Mouse (Mus musculus) intestine, embryonic 15.5 days (tissue): ENCODE data around the gene Apobec3. TPM values are rescaled to one million over a fixed set of nuclear protein-coding genes. Genes with fewer than 3 reads are reported as not detected.
"Not testable (repeated sequence)": the region's sequence is repeated elsewhere in the genome, so short reads cannot be mapped to it uniquely, and the experiment has no call there.

ENCODE experiments used
- ATAC-seq: fragments of 200-750 bp; cut with Nextera tagmentation; 2 replicates; pipeline ENCODE4 v1.8.0; 2017; ENCODE audit warnings: moderate TSS enrichment, moderate library complexity
- H3K27ac ChIP-seq: fragments of 300-500 bp; sonication (generic); 2 replicates; pipeline ENCODE4 v1.5.1; 2015; ENCODE audit warnings: mild to moderate bottlenecking, inconsistent platforms
- H3K27me3 ChIP-seq: fragments of 300-500 bp; sonication (generic); replicated peaks from 2 replicates; pipeline ENCODE4 v1.6.1; 2015; ENCODE audit warnings: inconsistent platforms
- H3K36me3 ChIP-seq: fragments of 300-500 bp; sonication (generic); 2 replicates; pipeline ENCODE4 v1.6.1; 2015; ENCODE audit warnings: inconsistent platforms
- H3K4me1 ChIP-seq: fragments of 300-500 bp; sonication (generic); replicated peaks from 2 replicates; pipeline ENCODE4 v1.6.1; 2015; ENCODE audit warnings: inconsistent platforms
- H3K4me2 ChIP-seq: fragments of 300-500 bp; sonication (generic); replicated peaks from 2 replicates; pipeline ENCODE4 v1.6.1; 2015; ENCODE audit warnings: mild to moderate bottlenecking, inconsistent platforms
- H3K4me3 ChIP-seq: fragments of 300-500 bp; sonication (generic); replicated peaks from 2 replicates; pipeline ENCODE4 v1.5.1; 2015; ENCODE audit warnings: inconsistent platforms
- H3K9ac ChIP-seq: fragments of 300-500 bp; sonication (generic); 2 replicates; pipeline ENCODE4 v1.6.1; 2015; ENCODE audit warnings: inconsistent platforms
- H3K9me3 ChIP-seq: fragments of 300-500 bp; sonication (generic); 2 replicates; pipeline ENCODE4 v1.6.1; 2016; ENCODE audit warnings: inconsistent platforms
- WGBS: fragments of 180-500 bp; shearing (Covaris S2); methylation state at CpG from one replicate; pipeline ENCODE4 v1.1.7; 2015; 5-methylcytosine and 5-hydroxymethylcytosine counted together
- polyA plus RNA-seq: library from polyadenylated mRNA; unstranded; fragments of >200 nt; fragmentation: Nextera tagmentation; extraction: Ambion mirVana; gene quantifications from 2 replicates; pipeline ENCODE4 v1.2.1, GENCODE M21; 2015

The Apobec3 gene
- polyA plus RNA-seq, 1 experiment from 2014 or later, result 13.1 TPM

- Histone ChIP-seq H3K9me3 (no peaks in the 10 kb centered on the region), H3K4me3 (no peak overlapping the region), H3K4me1 (no peaks in the 10 kb centered on the region), H3K9ac (no peak overlapping the region), H3K27me3 (no peaks in the 10 kb centered on the region), H3K36me3 (no peaks in the 10 kb centered on the region), H3K27ac (no peak overlapping the region), H3K4me2 (no peak overlapping the region)
- WGBS, result 85% methylated on average over 5 of the region's 5 CpGs
- ATAC-seq, result no peak
Measured at GRCm38 (mm10) chr15:79898988-79899387, 7.5 kb downstream of the Apobec3 start.

GRCm38 (mm10) chr15:79899828-79900510, 8.5 kb downstream of the Apobec3 start:
- no peaks in the 10 kb centered on the region for H3K36me3 ChIP-seq
- no peak overlapping the region for H3K9ac ChIP-seq
- no peaks in the 10 kb centered on the region for H3K27me3 ChIP-seq
- no peaks in the 10 kb centered on the region for H3K4me1 ChIP-seq
- no peak overlapping the region for H3K4me3 ChIP-seq
- 75% methylated on average over 6 of the region's 6 CpGs for WGBS
- no peak overlapping the region for H3K27ac ChIP-seq
- no peaks in the 10 kb centered on the region for H3K9me3 ChIP-seq
- ATAC-seq, result no peak
- no peak overlapping the region for H3K4me2 ChIP-seq

GRCm38 (mm10) chr15:79900751-79901150, 9.3 kb downstream of the Apobec3 start:
- Histone ChIP-seq H3K4me1 (no peaks in the 10 kb centered on the region), H3K9ac (no peak overlapping the region), H3K9me3 (no peaks in the 10 kb centered on the region), H3K27me3 (no peaks in the 10 kb centered on the region), H3K36me3 (no peaks in the 10 kb centered on the region), H3K4me3 (no peak overlapping the region), H3K4me2 (no peak overlapping the region), H3K27ac (no peak overlapping the region)
- 70% methylated on average over 7 of the region's 7 CpGs for WGBS
- no peak for ATAC-seq

- WGBS, result 82% methylated on average over 2 of the region's 2 CpGs
- H3K9ac ChIP-seq, result no peak overlapping the region
- no peak overlapping the region for H3K4me3 ChIP-seq
- ATAC-seq, result no peak
- no peaks in the 10 kb centered on the region for H3K36me3 ChIP-seq
- H3K27me3 ChIP-seq, result no peaks in the 10 kb centered on the region
- H3K4me1 ChIP-seq, result no peaks in the 10 kb centered on the region
- H3K27ac ChIP-seq, result no peak overlapping the region
- H3K9me3 ChIP-seq, result no peaks in the 10 kb centered on the region
- H3K4me2 ChIP-seq, result no peak overlapping the region
Measured at GRCm38 (mm10) chr15:79901399-79901798, 9.9 kb downstream of the Apobec3 start.

GRCm38 (mm10) chr15:79903081-79903480, 11.6 kb downstream of the Apobec3 start:
- not testable (repeated sequence) for H3K27me3 ChIP-seq, H3K36me3 ChIP-seq, H3K9ac ChIP-seq, ATAC-seq, H3K4me1 ChIP-seq, H3K9me3 ChIP-seq, H3K27ac ChIP-seq, H3K4me3 ChIP-seq, H3K4me2 ChIP-seq
- WGBS, result 94% methylated on average over 8 of the region's 8 CpGs

GRCm38 (mm10) chr15:79903963-79904362, 12.5 kb downstream of the Apobec3 start:
- Histone ChIP-seq H3K9me3 (no peaks in the 10 kb centered on the region), H3K27me3 (no peaks in the 10 kb centered on the region), H3K4me2 (no peak overlapping the region), H3K9ac (no peak overlapping the region), H3K36me3 (no peaks in the 10 kb centered on the region), H3K4me3 (no peak overlapping the region), H3K4me1 (no peaks in the 10 kb centered on the region), H3K27ac (no peak overlapping the region)
- ATAC-seq, result no peak

GRCm38 (mm10) chr15:79904678-79905077, 13.2 kb downstream of the Apobec3 start:
- not testable (repeated sequence) for H3K27ac ChIP-seq, H3K4me1 ChIP-seq, H3K36me3 ChIP-seq, ATAC-seq, H3K27me3 ChIP-seq, H3K9ac ChIP-seq, H3K4me2 ChIP-seq, H3K4me3 ChIP-seq, H3K9me3 ChIP-seq
- 80% methylated on average over 11 of the region's 11 CpGs for WGBS

GRCm38 (mm10) chr15:79905211-79905610, 13.8 kb downstream of the Apobec3 start:
- 70% methylated on average over 12 of the region's 12 CpGs for WGBS

GRCm38 (mm10) chr15:79906855-79907254, 15.4 kb downstream of the Apobec3 start:
- Histone ChIP-seq H3K4me1 (no peaks in the 10 kb centered on the region), H3K9me3 (no peaks in the 10 kb centered on the region), H3K9ac (no peak overlapping the region), H3K27ac (no peak overlapping the region), H3K27me3 (no peaks in the 10 kb centered on the region), H3K36me3 (no peaks in the 10 kb centered on the region), H3K4me3 (no peak overlapping the region), H3K4me2 (no peak overlapping the region)
- ATAC-seq, result peak; percentile 74
- 37% methylated on average over 14 of the region's 14 CpGs for WGBS

More at GRCm38 (mm10) chr15:79905211-79905610, 13.8 kb downstream of the Apobec3 start:
- Histone ChIP-seq H3K4me2 (no peak overlapping the region), H3K36me3 (no peaks in the 10 kb centered on the region), H3K4me1 (no peaks in the 10 kb centered on the region), H3K9ac (no peak overlapping the region), H3K27me3 (no peaks in the 10 kb centered on the region), H3K27ac (no peak overlapping the region), H3K4me3 (no peak overlapping the region), H3K9me3 (no peaks in the 10 kb centered on the region)
- ATAC-seq, result no peak

- 91% methylated on average over 3 of the region's 3 CpGs for WGBS
- not testable (repeated sequence) for H3K36me3 ChIP-seq
Measured at GRCm38 (mm10) chr15:79909006-79909405, 17.5 kb downstream of the Apobec3 start.

GRCm38 (mm10) chr15:79910812-79911211, 19.4 kb downstream of the Apobec3 start:
- H3K9ac ChIP-seq, H3K27ac ChIP-seq, H3K27me3 ChIP-seq, H3K9me3 ChIP-seq, ATAC-seq, H3K4me1 ChIP-seq, H3K36me3 ChIP-seq, H3K4me3 ChIP-seq, H3K4me2 ChIP-seq: not testable (repeated sequence)
- WGBS, result 82% methylated on average over 1 of the region's 1 CpGs

More at GRCm38 (mm10) chr15:79909006-79909405, 17.5 kb downstream of the Apobec3 start:
- H3K9ac ChIP-seq, H3K27me3 ChIP-seq, H3K4me3 ChIP-seq, H3K9me3 ChIP-seq, ATAC-seq, H3K4me1 ChIP-seq, H3K4me2 ChIP-seq, H3K27ac ChIP-seq: not testable (repeated sequence)

GRCm38 (mm10) chr15:79911339-79911738, 19.9 kb downstream of the Apobec3 start:
- ATAC-seq, result no peak
- H3K9me3 ChIP-seq, result no peaks in the 10 kb centered on the region
- WGBS, result 78% methylated on average over 8 of the region's 8 CpGs

GRCm38 (mm10) chr15:79913761-79914346, 22.4 kb downstream of the Apobec3 start:
- Histone ChIP-seq H3K27me3 (no peaks in the 10 kb centered on the region), H3K27ac (no peak overlapping the region), H3K4me1 (no peaks in the 10 kb centered on the region), H3K4me2 (no peak overlapping the region), H3K9me3 (no peaks in the 10 kb centered on the region), H3K36me3 (no peaks in the 10 kb centered on the region), H3K4me3 (no peak overlapping the region), H3K9ac (no peak overlapping the region)
- ATAC-seq, result no peak
- 76% methylated on average over 6 of the region's 6 CpGs for whole genome bisulfite sequencing

More at GRCm38 (mm10) chr15:79911339-79911738, 19.9 kb downstream of the Apobec3 start:
- Histone ChIP-seq H3K4me2 (no peak overlapping the region), H3K4me1 (no peaks in the 10 kb centered on the region), H3K27ac (no peak overlapping the region), H3K9ac (no peak overlapping the region), H3K4me3 (no peak overlapping the region), H3K36me3 (no peaks in the 10 kb centered on the region), H3K27me3 (no peaks in the 10 kb centered on the region)
